Mouse (Mus musculus) limb, embryonic 14.5 days (tissue): ENCODE measurements around the gene Enoph1. TPM values are rescaled to one million over a fixed set of nuclear protein-coding genes. Genes with fewer than 3 reads are reported as not detected.

Experiments used
- ATAC-seq: fragments of 200-750 bp; cut with Nextera tagmentation; 2 replicates; pipeline ENCODE4 v1.8.0; 2017; ENCODE audit warnings: low read depth, moderate number of reproducible peaks, moderate TSS enrichment; ENCODE audit not compliant: low FRiP score
- DNase-seq: peaks from one replicate; pipeline ENCODE4 v3.0.0-alpha.2; 2015; ENCODE audit warnings: low spot score
- H3K27ac ChIP-seq: fragments of 300-500 bp; sonication (generic); replicated peaks from 2 replicates; pipeline ENCODE4 v1.5.1; 2014; ENCODE audit warnings: low read depth, mild to moderate bottlenecking, low read length, moderate library complexity, mixed read lengths
- H3K27me3 ChIP-seq: fragments of 300-500 bp; sonication (generic); 2 replicates; pipeline ENCODE4 v1.6.1; 2014; ENCODE audit warnings: low read length, mixed read lengths; ENCODE audit not compliant: control insufficient read depth, insufficient read depth
- H3K36me3 ChIP-seq: fragments of 300-500 bp; sonication (generic); 2 replicates; pipeline ENCODE4 v1.6.1; 2014; ENCODE audit warnings: mild to moderate bottlenecking, low read length, moderate library complexity, mixed read lengths; ENCODE audit not compliant: control insufficient read depth, insufficient read depth
- H3K4me1 ChIP-seq: fragments of 300-500 bp; sonication (generic); 2 replicates; pipeline ENCODE4 v1.6.1; 2014; ENCODE audit warnings: antibody characterized with exemption, low read length, mixed read lengths; ENCODE audit not compliant: control insufficient read depth, insufficient read depth
- H3K4me2 ChIP-seq: fragments of 300-500 bp; sonication (generic); replicated peaks from 2 replicates; pipeline ENCODE4 v1.6.1; 2014; ENCODE audit warnings: low read depth, mild to moderate bottlenecking, low read length, moderate library complexity; ENCODE audit not compliant: severe bottlenecking
- H3K4me3 ChIP-seq: fragments of 300-500 bp; sonication (generic); replicated peaks from 2 replicates; pipeline ENCODE4 v1.5.1; 2014; ENCODE audit warnings: low read length
- H3K9ac ChIP-seq: fragments of 300-500 bp; sonication (generic); 2 replicates; pipeline ENCODE4 v1.6.1; 2014; ENCODE audit warnings: mild to moderate bottlenecking, low read depth, low read length, moderate library complexity; ENCODE audit not compliant: severe bottlenecking
- H3K9me3 ChIP-seq: fragments of 300-500 bp; sonication (generic); 2 replicates; pipeline ENCODE4 v1.6.1; 2016; ENCODE audit warnings: low read length; ENCODE audit not compliant: control insufficient read depth
- POLR2A ChIP-seq: fragments of 200-500 bp; IDR thresholded peaks from 2 replicates; pipeline ENCODE4 v1.8.0; 2012; ENCODE audit warnings: inconsistent platforms, mild to moderate bottlenecking, moderate library complexity, borderline replicate concordance; ENCODE audit not compliant: insufficient read depth, insufficient read length; ENCODE audit errors: extremely low read depth
- WGBS: fragments of 180-500 bp; shearing (Covaris S2); extraction: QIAGEN DNeasy Blood & Tissue Kit; methylation state at CpG from one replicate; pipeline ENCODE4 v1.1.7; 2014; 5-methylcytosine and 5-hydroxymethylcytosine counted together
- polyA plus RNA-seq, 2 experiments: library from polyadenylated mRNA; depleted of rRNA in 1 of 2; stranded (reverse) in 1 of 2; unstranded in 1 of 2; fragments of >200 nt; fragmentation: Nextera tagmentation in 1 of 2; extraction: Ambion mirVana in 1 of 2; gene quantifications; 2 replicates each; pipeline versions ENCODE4 v1.2.1 to v1.2.3; 2012 to 2014

Enoph1 gene
- polyA plus RNA-seq, 2 experiments, result 42.8 to 50.5 TPM

- Histone ChIP-seq H3K27me3 (no peaks in the 10 kb centered on the region), H3K4me2 (no peak overlapping the region), H3K4me3 (no peak overlapping the region), H3K36me3 (no peaks in the 10 kb centered on the region), H3K27ac (no peak overlapping the region), H3K4me1 (no peaks in the 10 kb centered on the region), H3K9me3 (no peaks in the 10 kb centered on the region), H3K9ac (no peak overlapping the region)
- DNase-seq, result no peak
- TF ChIP-seq POLR2A, result no peak
- whole genome bisulfite sequencing, result 59% methylated on average over 3 of the region's 3 CpGs
- no peak for ATAC-seq
These were observed 31.3 kb upstream of the Enoph1 start for GRCm38 (mm10) chr5:100008485-100008884.

- TF ChIP-seq POLR2A, result no peak
- Histone ChIP-seq H3K36me3 (no peaks in the 10 kb centered on the region), H3K4me3 (no peak overlapping the region), H3K4me1 (no peaks in the 10 kb centered on the region), H3K27ac (no peak overlapping the region), H3K27me3 (no peaks in the 10 kb centered on the region), H3K4me2 (no peak overlapping the region), H3K9me3 (no peaks in the 10 kb centered on the region), H3K9ac (no peak overlapping the region)
- ATAC-seq (no peak), DNase-seq (no peak)
- whole genome bisulfite sequencing, result 83% methylated on average over 9 of the region's 9 CpGs
These were observed 27.2 kb upstream of the Enoph1 start for GRCm38 (mm10) chr5:100012599-100012998.

GRCm38 (mm10) chr5:100020089-100020488 is 19.7 kb upstream of the Enoph1 start:
- no peak overlapping the region for H3K4me2 ChIP-seq
- no peaks in the 10 kb centered on the region for H3K27me3 ChIP-seq
- TF ChIP-seq POLR2A, result no peak
- no peaks in the 10 kb centered on the region for H3K4me1 ChIP-seq
- H3K9me3 ChIP-seq, result no peaks in the 10 kb centered on the region
- no peaks in the 10 kb centered on the region for H3K36me3 ChIP-seq
- DNase-seq, result no peak
- no peak overlapping the region for H3K27ac ChIP-seq
- H3K4me3 ChIP-seq, result no peak overlapping the region
- no peak overlapping the region for H3K9ac ChIP-seq
- no peak for ATAC-seq

DNA sequence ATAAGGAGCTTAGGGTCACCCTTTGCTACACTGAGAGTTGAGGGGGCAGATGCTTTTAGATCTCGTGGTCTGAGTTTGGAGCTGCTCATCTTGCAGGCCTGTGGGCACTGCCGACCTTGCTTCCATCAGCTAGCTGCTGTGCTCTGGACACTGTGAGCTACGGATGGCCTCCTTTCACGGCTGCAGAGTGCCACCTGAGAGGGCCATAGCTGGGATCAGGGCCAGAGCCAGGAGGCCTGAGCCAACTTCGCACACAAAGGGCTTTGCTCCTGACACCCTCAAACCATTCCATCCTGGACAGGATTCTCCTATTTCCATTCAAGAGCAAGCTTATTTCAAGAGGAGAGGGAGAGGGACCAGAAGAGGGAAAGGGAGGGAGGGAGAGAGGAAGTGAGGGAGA is 15.4 kb upstream of the Enoph1 start:
- Histone ChIP-seq H3K4me1 (no peaks in the 10 kb centered on the region), H3K9ac (no peak overlapping the region), H3K36me3 (no peaks in the 10 kb centered on the region), H3K9me3 (no peaks in the 10 kb centered on the region), H3K27ac (no peak overlapping the region), H3K4me2 (no peak overlapping the region), H3K4me3 (no peak overlapping the region), H3K27me3 (no peaks in the 10 kb centered on the region)
- 72% methylated on average over 5 of the region's 5 CpGs for WGBS
- no peak for ATAC-seq
- no peak for DNase-seq
- TF ChIP-seq POLR2A, result no peak

- WGBS, result 75% methylated on average over 1 of the region's 1 CpGs
- no peak overlapping the region for H3K4me2 ChIP-seq
- no peak for ATAC-seq
- no peaks in the 10 kb centered on the region for H3K4me1 ChIP-seq
- no peak overlapping the region for H3K9ac ChIP-seq
- H3K9me3 ChIP-seq, result no peaks in the 10 kb centered on the region
- H3K36me3 ChIP-seq, result no peaks in the 10 kb centered on the region
- no peaks in the 10 kb centered on the region for H3K27me3 ChIP-seq
- no peak for TF ChIP-seq POLR2A
- H3K27ac ChIP-seq, result no peak overlapping the region
- no peak overlapping the region for H3K4me3 ChIP-seq
- no peak for DNase-seq
These were observed 14.9 kb upstream of the Enoph1 start for GRCm38 (mm10) chr5:100024868-100025267.

GRCm38 (mm10) chr5:100030069-100030468 is 9.7 kb upstream of the Enoph1 start:
- H3K9ac ChIP-seq, result no peak overlapping the region
- H3K27me3 ChIP-seq, result no peaks in the 10 kb centered on the region
- no peak for TF ChIP-seq POLR2A
- 13% methylated on average over 6 of the region's 6 CpGs for WGBS
- no peak overlapping the region for H3K27ac ChIP-seq
- H3K4me3 ChIP-seq, result no peak overlapping the region
- H3K4me1 ChIP-seq, result peaks cover 2% of the 10 kb centered on the region; the same call in 1 of the 2 replicates
- ATAC-seq (peak; percentile 78), DNase-seq (peak; percentile 91)
- H3K9me3 ChIP-seq, result no peaks in the 10 kb centered on the region
- no peak overlapping the region for H3K4me2 ChIP-seq
- peaks cover 37% of the 10 kb centered on the region for H3K36me3 ChIP-seq
